Mouse (Mus musculus): ENCODE data around the gene Cyct.

DNA sequence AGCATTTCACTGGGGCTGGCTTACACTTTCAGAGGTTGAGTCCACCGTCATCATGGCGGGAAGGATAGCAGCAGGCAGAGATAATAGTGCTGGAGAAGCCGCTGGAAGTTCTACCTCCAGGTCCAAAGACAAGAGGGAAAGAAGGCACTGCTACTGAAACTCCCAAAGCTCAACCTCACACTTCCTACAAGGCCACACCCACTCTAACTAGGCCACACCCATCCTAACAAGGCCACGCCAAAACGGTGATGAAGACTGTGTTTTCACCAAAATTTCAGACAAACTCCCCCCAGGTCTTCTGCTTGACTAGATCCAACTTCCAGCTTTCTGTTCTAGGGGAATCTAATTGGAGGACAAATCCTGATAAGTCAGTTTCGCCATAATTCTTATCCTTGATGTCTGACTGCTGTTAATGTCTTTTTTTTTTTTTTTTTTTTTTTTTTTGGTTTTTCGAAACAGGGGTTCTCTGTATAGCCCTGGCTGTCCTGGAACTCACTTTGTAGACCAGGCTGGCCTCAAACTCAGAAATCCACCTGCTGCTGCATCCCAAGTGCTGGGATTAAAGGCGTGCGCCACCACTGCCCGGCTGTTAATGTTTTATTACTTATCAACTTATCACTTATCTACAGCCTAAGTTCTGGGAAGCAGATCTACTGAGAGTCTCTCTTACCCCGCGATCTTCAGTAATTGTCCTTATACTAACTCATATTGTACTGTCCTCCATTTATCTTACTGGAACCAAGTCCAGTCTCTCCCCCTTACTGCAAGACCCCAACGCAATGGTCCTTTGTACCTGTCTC lies 8.8 kb upstream of the Cyct start:
- TF ChIP-seq CTCF (conservative IDR thresholded peaks at IDR 0.05; ENCODE audit: low read length) (no peak), POU5F1 (IDR thresholded peaks at IDR 0.05; ENCODE audit: borderline replicate concordance, low read length) (no peak)
